Mouse (Mus musculus): Measurements from ENCODE around the gene Crb3. TPM values are rescaled to one million over a fixed set of nuclear protein-coding genes. Genes with fewer than 3 reads are reported as not detected.

The Crb3 gene
- polyA plus RNA-seq, 1 experiment, result not detected

GRCm38 (mm10) chr17:57108666-57109171 lies 49.8 kb downstream of the Crb3 start:
- Histone ChIP-seq H3K4me3 (no peak overlapping the region), H3K4me2 (ENCODE audit: low read depth) (peak overlapping the region; percentile 18), H3K79me2 (ENCODE audit: control insufficient read depth, insufficient read depth) (peaks cover 11% of the 10 kb centered on the region), H3ac (ENCODE audit: control insufficient read depth, insufficient read length) (no peak overlapping the region), H3K27me3 (ENCODE audit: control insufficient read depth, insufficient read depth, insufficient read length) (no peaks in the 10 kb centered on the region), H3K36me3 (ENCODE audit: control insufficient read depth, insufficient read depth) (no peaks in the 10 kb centered on the region)
- TF ChIP-seq MYOG (IDR thresholded peaks at IDR 0.05; ENCODE audit: control insufficient read depth in 1 of 3, insufficient read depth in 1 of 3, insufficient read length in 2 of 3, low read depth in 2 of 3) (no peak), E2F4 (IDR thresholded peaks at IDR 0.05; ENCODE audit: insufficient read depth) (no peak), TCF12 (IDR thresholded peaks at IDR 0.05; ENCODE audit: insufficient read depth, poor library complexity, severe bottlenecking) (no peak), POLR2AphosphoS2 (IDR thresholded peaks at IDR 0.05; ENCODE audit: insufficient read length, low read depth) (no peak), USF1 (IDR thresholded peaks at IDR 0.05; ENCODE audit: low read depth) (no peak), SRF (IDR thresholded peaks at IDR 0.05; ENCODE audit: control insufficient read depth, insufficient read length, low read depth) (no peak), POLR2A (IDR thresholded peaks at IDR 0.05; ENCODE audit: insufficient read length, low read depth) (no peak), MYOD1 (IDR thresholded peaks at IDR 0.05; ENCODE audit: control insufficient read depth in 1 of 3, insufficient read length in 2 of 3, low read depth in 2 of 3) (no peak), CEBPB (IDR thresholded peaks at IDR 0.05; ENCODE audit: insufficient read depth, poor library complexity, severe bottlenecking) (no peak), MAX (IDR thresholded peaks at IDR 0.05; ENCODE audit: low read depth) (no peak), TCF3 (IDR thresholded peaks at IDR 0.05; ENCODE audit: insufficient read length, low read depth) (no peak), REST (IDR thresholded peaks at IDR 0.05; ENCODE audit: insufficient read depth, insufficient read length) (no peak)

GRCm38 (mm10) chr17:57110005-57110404 lies 51.1 kb downstream of the Crb3 start:
- H3K79me2 ChIP-seq (ENCODE audit: control insufficient read depth, insufficient read depth), result peaks cover 11% of the 10 kb centered on the region
- no peaks in the 10 kb centered on the region for H3K36me3 ChIP-seq (ENCODE audit: control insufficient read depth, insufficient read depth)
- H3K27me3 ChIP-seq (ENCODE audit: control insufficient read depth, insufficient read depth, insufficient read length), result no peaks in the 10 kb centered on the region
- no peak overlapping the region for H3K4me3 ChIP-seq
- TF ChIP-seq TCF12 (IDR thresholded peaks at IDR 0.05; ENCODE audit: insufficient read depth, poor library complexity, severe bottlenecking), result no peak
- no peak for TF ChIP-seq MYOD1 (IDR thresholded peaks at IDR 0.05; ENCODE audit: control insufficient read depth in 1 of 3, insufficient read length in 2 of 3, low read depth in 2 of 3)
- no peak for TF ChIP-seq E2F4 (IDR thresholded peaks at IDR 0.05; ENCODE audit: insufficient read depth)
- no peak for TF ChIP-seq POLR2AphosphoS2 (IDR thresholded peaks at IDR 0.05; ENCODE audit: insufficient read length, low read depth)
- H3K4me2 ChIP-seq (ENCODE audit: low read depth), result no peak overlapping the region
- H3ac ChIP-seq (ENCODE audit: control insufficient read depth, insufficient read length), result no peak overlapping the region

GRCm38 (mm10) chr17:57112768-57113474 lies 54.0 kb downstream of the Crb3 start:
- TF ChIP-seq MYOG (IDR thresholded peaks at IDR 0.05; ENCODE audit: control insufficient read depth in 1 of 3, insufficient read depth in 1 of 3, insufficient read length in 2 of 3, low read depth in 2 of 3) (no peak), POLR2AphosphoS2 (IDR thresholded peaks at IDR 0.05; ENCODE audit: insufficient read length, low read depth) (no peak), MYOD1 (IDR thresholded peaks at IDR 0.05; ENCODE audit: control insufficient read depth in 1 of 3, insufficient read length in 2 of 3, low read depth in 2 of 3) (no peak)
- peak overlapping the region; percentile 5 for H3K4me2 ChIP-seq (ENCODE audit: low read depth)
- H3K27me3 ChIP-seq (ENCODE audit: control insufficient read depth, insufficient read depth, insufficient read length), result no peaks in the 10 kb centered on the region
- no peaks in the 10 kb centered on the region for H3K79me2 ChIP-seq (ENCODE audit: control insufficient read depth, insufficient read depth)
- no peak overlapping the region for H3K4me3 ChIP-seq
- no peaks in the 10 kb centered on the region for H3K36me3 ChIP-seq (ENCODE audit: control insufficient read depth, insufficient read depth)
- no peak overlapping the region for H3ac ChIP-seq (ENCODE audit: control insufficient read depth, insufficient read length)

Other genes starting within 250 kb of the Crb3 start
- gene Rfx2, start 228.1 kb upstream of the Crb3 start, polyA plus RNA-seq (2012; fragmentation: generic; extraction: Trizol), result 4.4 TPM
- not detected for gene Acsbg2, start 184.7 kb upstream of the Crb3 start, polyA plus RNA-seq (2012; fragmentation: generic; extraction: Trizol)
- gene 1700061G19Rik, start 183.6 kb upstream of the Crb3 start, polyA plus RNA-seq (2012; fragmentation: generic; extraction: Trizol), result 0.01 TPM
- gene Mllt1, start 123.7 kb upstream of the Crb3 start, polyA plus RNA-seq (2012; fragmentation: generic; extraction: Trizol), result 28.5 TPM
- gene Acer1, start 77.0 kb upstream of the Crb3 start, polyA plus RNA-seq (2012; fragmentation: generic; extraction: Trizol), result not detected
- gene Clpp, start 68.8 kb upstream of the Crb3 start, polyA plus RNA-seq (2012; fragmentation: generic; extraction: Trizol), result 154 TPM
- gene Alkbh7, start 61.8 kb upstream of the Crb3 start, polyA plus RNA-seq (2012; fragmentation: generic; extraction: Trizol), result 61.9 TPM
- gene Pspn, start 59.1 kb upstream of the Crb3 start, polyA plus RNA-seq (2012; fragmentation: generic; extraction: Trizol), result 1.1 TPM
- gene Gtf2f1, start 47.8 kb upstream of the Crb3 start, polyA plus RNA-seq (2012; fragmentation: generic; extraction: Trizol), result 61.6 TPM
- 0.04 TPM for gene Gm17949, start 47.6 kb upstream of the Crb3 start, polyA plus RNA-seq (2012; fragmentation: generic; extraction: Trizol)
- gene Khsrp, start 27.6 kb upstream of the Crb3 start, polyA plus RNA-seq (2012; fragmentation: generic; extraction: Trizol), result 42.5 TPM
- gene Slc25a41, start 17.5 kb upstream of the Crb3 start, polyA plus RNA-seq (2012; fragmentation: generic; extraction: Trizol), result not detected
- gene Slc25a23, start 758 bp downstream of the Crb3 start, polyA plus RNA-seq (2012; fragmentation: generic; extraction: Trizol), result 2.2 TPM
- gene Dennd1c, start 19.4 kb downstream of the Crb3 start, polyA plus RNA-seq (2012; fragmentation: generic; extraction: Trizol), result 0.04 TPM
- gene Tubb4a, start 28.7 kb downstream of the Crb3 start, polyA plus RNA-seq (2012; fragmentation: generic; extraction: Trizol), result 0.14 TPM
- 7.0 TPM for gene Tnfsf9, start 46.2 kb downstream of the Crb3 start, polyA plus RNA-seq (2012; fragmentation: generic; extraction: Trizol)
- not detected for gene Cd70, start 90.7 kb downstream of the Crb3 start, polyA plus RNA-seq (2012; fragmentation: generic; extraction: Trizol)
- not detected for gene Tnfsf14, start 135.1 kb downstream of the Crb3 start, polyA plus RNA-seq (2012; fragmentation: generic; extraction: Trizol)
- 0.12 TPM for gene C3, start 169.0 kb downstream of the Crb3 start, polyA plus RNA-seq (2012; fragmentation: generic; extraction: Trizol)
- 53.9 TPM for gene Gpr108, start 189.3 kb downstream of the Crb3 start, polyA plus RNA-seq (2012; fragmentation: generic; extraction: Trizol)
- gene Trip10, start 190.3 kb downstream of the Crb3 start, polyA plus RNA-seq (2012; fragmentation: generic; extraction: Trizol), result 39.2 TPM
- gene Vav1, start 220.0 kb downstream of the Crb3 start, polyA plus RNA-seq (2012; fragmentation: generic; extraction: Trizol), result not detected

All from myocyte (in vitro differentiated cells).